ENCODE assay signal across 8 mouse cellular contexts in the genomic region with DNA sequence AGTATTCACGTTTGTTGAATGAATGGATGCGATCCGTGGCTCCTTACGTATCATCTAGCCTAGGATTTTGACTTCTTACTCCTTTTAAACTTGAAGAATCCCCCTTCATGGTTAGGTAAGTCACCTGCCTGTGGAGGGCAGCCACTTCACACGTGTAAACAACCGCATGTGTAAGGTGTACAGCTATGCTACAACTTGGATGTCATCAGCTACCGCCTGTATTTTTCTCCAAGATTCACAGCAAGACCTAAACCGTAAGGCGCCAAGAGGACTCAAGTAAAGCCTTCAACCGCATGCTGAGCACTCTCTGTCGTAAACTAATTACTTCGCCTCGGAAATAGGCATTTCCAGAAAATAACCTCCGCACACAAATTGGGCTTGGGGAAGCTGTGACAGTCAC. TPM values are rescaled to one million over a fixed set of nuclear protein-coding genes. Genes with fewer than 3 reads are reported as not detected.
DNase-seq lines count a peak whose midpoint lies in the region; ATAC-seq lines count a peak whose summit lies in the region.

No protein-coding gene starts in this region.

- no peaks in the 10 kb centered on the region for H3K36me3 ChIP-seq in hindbrain, embryonic 12.5 days
- H3K36me3 ChIP-seq in midbrain, embryonic 12.5 days: no peaks in the 10 kb centered on the region

- H3K9me3 ChIP-seq in hindbrain, embryonic 12.5 days (replicated peaks): no peaks in the 10 kb centered on the region
- no peaks in the 10 kb centered on the region for H3K9me3 ChIP-seq in midbrain, embryonic 12.5 days

- H3K4me2 ChIP-seq in hindbrain, embryonic 12.5 days (replicated peaks): peak overlapping the region; percentile 80
- peak overlapping the region; percentile 74 for H3K4me2 ChIP-seq in midbrain, embryonic 12.5 days (replicated peaks)

- H3K4me1 ChIP-seq in hindbrain, embryonic 12.5 days: peaks cover 30% of the 10 kb centered on the region
- H3K4me1 ChIP-seq in midbrain, embryonic 12.5 days: peaks cover 21% of the 10 kb centered on the region

- no peak for ATAC-seq in hindbrain, embryonic 12.5 days (ENCODE audit: low FRiP score)
- no peak for ATAC-seq in midbrain, embryonic 12.5 days (ENCODE audit: low FRiP score, low read depth)

- no peak overlapping the region for H3K27ac ChIP-seq in hindbrain, embryonic 12.5 days
- no peak overlapping the region for H3K27ac ChIP-seq in midbrain, embryonic 12.5 days (replicated peaks)

- 15% methylated on average over 14 of the region's 14 CpGs for WGBS in hindbrain, embryonic 12.5 days
- WGBS in midbrain, embryonic 12.5 days: 12% methylated on average over 14 of the region's 14 CpGs

- DNase-seq in heart, adult 11 months: peak; percentile 88
- DNase-seq in heart, postnatal 4 days: no peak
- peak; percentile 25 for DNase-seq in 3T3-L1 (ENCODE audit: low read depth, low spot score)
- peak; percentile 50 for DNase-seq in cerebellum, adult 9-10 months
- DNase-seq in adrenal gland, postnatal 14 days: no peak
- DNase-seq in layer of hippocampus, adult 8-10 months (ENCODE audit: low spot score in 2 of 2): no peak

- H3K4me3 ChIP-seq in hindbrain, embryonic 12.5 days: peak overlapping the region; percentile 100
- peak overlapping the region; percentile 99 for H3K4me3 ChIP-seq in midbrain, embryonic 12.5 days

- peaks cover 22% of the 10 kb centered on the region for H3K27me3 ChIP-seq in hindbrain, embryonic 12.5 days
- peaks cover 24% of the 10 kb centered on the region for H3K27me3 ChIP-seq in midbrain, embryonic 12.5 days

- peak overlapping the region; percentile 100 for H3K9ac ChIP-seq in hindbrain, embryonic 12.5 days
- peak overlapping the region; percentile 100 for H3K9ac ChIP-seq in midbrain, embryonic 12.5 days (replicated peaks)

RNA-seq across cellular contexts. Expression of a gene that starts 1.3 kb away (rescaled TPM):
- total RNA-seq in heart, postnatal 4 days (2021): 10 to 100 TPM; 26.6 to 27.9 TPM
- 89.8 and 97.9 TPM in 2 replicates for polyA plus RNA-seq in hindbrain, embryonic 12.5 days (2016; fragmentation: Nextera tagmentation; extraction: Ambion mirVana)
- 84.7 and 95.0 TPM in 2 replicates for polyA plus RNA-seq in midbrain, embryonic 12.5 days (2016; fragmentation: Nextera tagmentation; extraction: Ambion mirVana)
- 35.3 and 35.6 TPM in 2 replicates for total RNA-seq in adrenal gland, postnatal 14 days (2021)
- total RNA-seq in layer of hippocampus, adult 8-10 months (2022): 10 to 100 TPM; 44.4 to 47.8 (median 46.7) TPM

RNA-seq across cellular contexts. Expression of a gene that starts 12.5 kb away (rescaled TPM):
- total RNA-seq in heart, postnatal 4 days (2021): 1 to 10 TPM; 4.7 to 5.4 TPM
- polyA plus RNA-seq in hindbrain, embryonic 12.5 days (2016; fragmentation: Nextera tagmentation; extraction: Ambion mirVana): 7.9 and 10.1 TPM in 2 replicates
- polyA plus RNA-seq in midbrain, embryonic 12.5 days (2016; fragmentation: Nextera tagmentation; extraction: Ambion mirVana): 7.3 and 8.9 TPM in 2 replicates
- 1.1 and 8.4 TPM in 2 replicates for total RNA-seq in adrenal gland, postnatal 14 days (2021)
- not detected for total RNA-seq in layer of hippocampus, adult 8-10 months (2022)

Comparison
In these comparisons a context has a peak if more than half of its experiments do, and no peak if none do; other contexts are left out.
1. DNase-seq: peak in heart, adult 11 months (single experiment), 3T3-L1 (single experiment) and cerebellum, adult 9-10 months (single experiment); none in heart, postnatal 4 days (single experiment), adrenal gland, postnatal 14 days (single experiment) and layer of hippocampus, adult 8-10 months (0 of 2).